29 mouse cellular contexts compared by ENCODE assay signal in the genomic region with DNA sequence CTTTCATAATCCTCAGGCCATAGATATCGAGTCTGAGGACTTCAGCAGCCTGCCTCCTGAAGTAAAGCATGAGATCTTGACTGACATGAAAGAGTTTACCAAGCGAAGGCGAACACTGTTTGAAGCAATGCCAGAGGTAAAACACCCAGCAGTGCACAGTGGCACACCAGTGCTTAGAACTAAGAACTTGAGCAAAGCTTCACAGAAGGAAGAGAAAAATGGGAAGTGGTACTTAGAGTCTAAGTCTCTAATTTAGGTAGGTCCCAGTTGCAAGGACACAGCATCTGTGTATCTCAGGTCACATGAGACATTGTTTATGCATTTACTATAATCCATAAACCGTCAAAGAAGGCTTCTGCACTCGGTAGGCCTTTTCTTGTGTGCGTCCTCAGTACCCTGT. TPM values are rescaled to one million over a fixed set of nuclear protein-coding genes. Genes with fewer than 3 reads are reported as not detected.
"Had no signal": no experiment of that assay in that cellular context is flagged by ENCODE, and none has a peak within 500 bp of the region (broad histone marks: within the 10 kb centered on the region; RNA-seq: fewer than 3 reads in every experiment).

No protein-coding gene starts in this region.

- H3K9ac ChIP-seq: liver, embryonic 13.5 days had no signal

- H3K4me1 ChIP-seq: liver, embryonic 13.5 days had no signal

- DNase-seq: kidney, adult 2 months; kidney, postnatal 25 days; layer of hippocampus, adult 9-11 months; layer of hippocampus, postnatal 36 days; liver, embryonic 13.5 days; lung, adult 2 months; lung, postnatal 14 days; lung, postnatal 4 days; midbrain, embryonic 14.5 days; retina, postnatal 1 day; right cerebral cortex, postnatal 25 days; spleen, adult 18-20 months; thymus, adult 18-20 months; thymus, postnatal 36 days had no signal

- H3K27ac ChIP-seq: kidney, postnatal 0 days; layer of hippocampus, adult 2 months; left cerebral cortex, adult 2 months; liver, embryonic 13.5 days had no signal

- H3K9me3 ChIP-seq: liver, embryonic 13.5 days had no signal

- H3K4me2 ChIP-seq: liver, embryonic 13.5 days; midbrain, embryonic 11.5 days had no signal

- H3K4me3 ChIP-seq: layer of hippocampus, adult 2 months; left cerebral cortex, adult 2 months; liver, embryonic 13.5 days had no signal

- H3K27me3 ChIP-seq: liver, embryonic 13.5 days had no signal

RNA-seq across cellular contexts. Expression of gene Mettl21e, which starts 56.9 kb away (rescaled TPM):
- total RNA-seq: layer of hippocampus, adult 2 months; layer of hippocampus, postnatal 36 days; left cerebral cortex, adult 2 months; left cerebral cortex, postnatal 10 days; left cerebral cortex, postnatal 36 days; liver, adult 2 months; megakaryocyte progenitor cell, adult 5-6 weeks; midbrain, postnatal 0 days had no signal
- polyA plus RNA-seq: kidney, embryonic 14.5 days; kidney, postnatal 0 days; large intestine, adult 2 months; limb, embryonic 11.5 days; liver, adult 2 months; liver, embryonic 13.5 days; midbrain, embryonic 11.5 days; midbrain, embryonic 14.5 days; midbrain, postnatal 0 days; neural tube, embryonic 11.5 days; neural tube, embryonic 14.5 days; testis, adult 2 months had no signal
